Mouse (Mus musculus) left cerebral cortex, adult 11 months (tissue): ENCODE data around the gene Syne4.
A peak's percentile ranks its signal among the peaks of the same experiment; 100 is the strongest.

Source experiments
- DNase-seq: peaks from one replicate; pipeline ENCODE4 v3.0.0; 2022; ENCODE audit warnings: low spot score

Syne4 gene

GRCm38 (mm10) chr7:30328379-30328778, 13.8 kb downstream of the Syne4 start:
- DNase-seq: no peak

GRCm38 (mm10) chr7:30331887-30332286, 17.3 kb downstream of the Syne4 start:
- DNase-seq: peak; percentile 95

GRCm38 (mm10) chr7:30332622-30333259, 18.1 kb downstream of the Syne4 start:
- DNase-seq: no peak

DNA sequence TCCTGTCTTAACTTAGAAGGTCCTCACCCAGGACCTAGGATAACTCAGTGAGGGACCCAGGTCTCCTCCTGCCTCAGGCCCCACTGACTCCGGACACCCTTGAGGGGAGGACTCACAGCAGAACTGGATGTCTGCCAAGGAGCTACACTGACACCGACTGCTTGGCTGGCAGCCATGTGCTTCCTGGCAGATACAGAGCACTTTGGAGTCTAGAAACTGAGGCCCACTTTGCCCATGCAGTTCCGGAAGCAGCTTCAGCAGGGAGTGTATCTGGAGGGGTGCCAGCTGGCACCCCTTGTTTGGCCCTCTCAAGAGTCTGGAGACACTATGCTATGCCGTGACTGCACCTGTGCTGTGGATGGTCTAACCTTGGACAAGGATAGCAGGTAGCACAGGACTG, 18.8 kb downstream of the Syne4 start:
- no peak for DNase-seq

DNA sequence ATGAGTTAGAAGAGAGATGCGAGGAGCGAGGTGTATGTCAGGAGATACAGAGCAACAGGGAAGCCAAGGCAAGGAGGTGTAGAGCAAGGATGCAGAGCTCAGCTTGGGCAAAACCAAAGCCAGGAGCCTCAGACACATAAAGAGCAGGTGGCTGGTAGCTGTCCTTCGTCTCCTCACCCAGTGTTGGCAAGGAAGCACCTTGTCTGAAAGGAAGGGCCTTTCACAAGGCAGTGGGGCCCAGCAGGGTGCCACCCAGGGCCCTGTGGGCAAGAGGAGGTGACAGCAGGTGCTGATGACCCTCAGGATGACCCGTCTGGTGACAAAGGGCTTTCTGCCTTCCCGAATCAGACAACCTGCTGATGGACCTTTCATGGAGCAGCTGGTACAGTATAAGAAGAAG, 20.0 kb downstream of the Syne4 start:
- DNase-seq: no peak

DNA sequence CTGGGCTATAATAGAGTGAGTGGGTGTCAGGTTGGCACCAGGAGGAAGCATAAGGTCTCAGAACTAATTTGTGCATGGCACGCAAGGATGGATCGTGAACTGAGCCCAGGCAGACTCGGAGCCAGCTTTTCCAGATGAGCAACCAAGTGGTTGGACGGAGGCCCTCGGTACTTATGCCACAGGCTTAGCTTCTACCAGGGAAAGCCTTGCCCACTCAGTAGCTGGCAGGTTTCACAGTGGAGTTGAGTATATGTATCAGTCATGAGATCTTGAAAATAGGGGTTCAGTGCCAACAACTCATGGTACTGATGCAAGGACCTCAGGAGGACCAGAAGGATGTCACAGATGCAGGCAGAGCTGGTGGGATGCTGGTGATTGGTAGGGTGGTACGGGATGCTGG, 21.1 kb downstream of the Syne4 start:
- no peak for DNase-seq

GRCm38 (mm10) chr7:30336384-30336783, 21.8 kb downstream of the Syne4 start:
- peak; percentile 78 for DNase-seq

DNA sequence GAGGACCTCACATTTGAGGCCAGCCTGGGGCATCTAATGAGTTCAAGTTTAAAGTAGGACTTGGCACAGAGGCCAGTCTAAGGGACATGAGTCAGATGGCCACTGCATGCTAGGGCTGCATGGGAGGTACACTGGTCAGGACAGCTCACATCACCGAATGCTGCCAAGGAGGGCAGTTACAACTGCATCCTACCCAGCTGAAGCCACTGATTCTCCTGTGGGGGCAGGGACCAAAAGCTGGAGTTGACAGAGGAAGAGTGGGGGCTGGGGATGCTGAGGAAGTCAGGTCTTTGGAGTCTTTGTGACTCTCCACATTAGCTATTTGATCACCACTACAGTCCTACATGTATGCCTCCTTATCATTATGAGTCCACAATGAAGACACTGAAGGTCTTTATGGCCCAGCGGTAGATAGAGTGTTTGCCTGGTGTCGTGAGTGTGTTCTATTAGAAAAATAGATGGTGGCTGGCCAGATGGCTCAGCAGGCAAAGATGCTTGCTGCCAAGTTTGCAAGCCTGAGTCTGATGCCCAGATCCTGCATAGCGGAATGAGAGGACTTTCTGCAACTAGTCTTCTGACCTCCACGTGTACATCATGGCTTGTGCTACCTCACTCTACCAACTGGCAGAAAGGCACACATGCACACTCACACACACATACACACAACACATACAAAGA, 25.0 kb downstream of the Syne4 start:
- no peak for DNase-seq

DNA sequence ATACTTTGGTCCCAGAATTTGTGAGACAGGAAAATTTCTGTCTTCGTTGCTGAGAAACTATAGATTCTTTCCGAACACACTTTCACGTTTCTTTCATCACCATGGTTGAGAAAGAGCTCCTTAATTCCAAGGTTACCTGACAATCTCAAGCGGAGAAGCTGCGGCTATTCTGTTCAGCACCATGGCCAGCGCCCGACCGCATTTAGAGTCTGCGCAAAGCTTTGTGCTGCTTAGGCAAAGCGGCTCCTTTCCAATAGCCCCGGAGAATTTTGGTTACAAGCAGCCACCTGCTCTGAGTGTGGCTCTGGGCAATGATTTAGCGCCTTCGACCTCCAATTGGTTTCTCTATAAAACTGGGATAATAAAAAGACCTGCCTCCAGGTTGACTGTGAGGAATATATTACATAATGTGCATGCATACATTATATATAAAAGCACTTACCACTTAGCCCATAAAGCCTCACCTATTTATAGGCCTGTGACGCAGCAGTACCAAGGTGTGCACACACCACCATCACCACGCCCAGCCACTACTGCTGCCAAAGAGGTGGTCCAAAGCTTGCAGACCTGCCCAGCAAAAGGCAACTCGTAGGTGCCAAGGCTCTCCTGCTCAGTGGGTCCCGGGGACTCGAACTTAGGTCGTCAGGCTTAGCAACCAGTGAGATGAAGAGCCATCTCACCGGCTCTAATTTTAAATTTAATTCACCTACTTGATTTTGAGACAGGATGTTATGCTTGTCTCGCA, 32.2 kb downstream of the Syne4 start:
- DNase-seq: no peak

GRCm38 (mm10) chr7:30347828-30348227, 33.2 kb downstream of the Syne4 start:
- peak; percentile 77 for DNase-seq

- no peak for DNase-seq
These were observed 38.7 kb downstream of the Syne4 start for GRCm38 (mm10) chr7:30353279-30353822.

DNA sequence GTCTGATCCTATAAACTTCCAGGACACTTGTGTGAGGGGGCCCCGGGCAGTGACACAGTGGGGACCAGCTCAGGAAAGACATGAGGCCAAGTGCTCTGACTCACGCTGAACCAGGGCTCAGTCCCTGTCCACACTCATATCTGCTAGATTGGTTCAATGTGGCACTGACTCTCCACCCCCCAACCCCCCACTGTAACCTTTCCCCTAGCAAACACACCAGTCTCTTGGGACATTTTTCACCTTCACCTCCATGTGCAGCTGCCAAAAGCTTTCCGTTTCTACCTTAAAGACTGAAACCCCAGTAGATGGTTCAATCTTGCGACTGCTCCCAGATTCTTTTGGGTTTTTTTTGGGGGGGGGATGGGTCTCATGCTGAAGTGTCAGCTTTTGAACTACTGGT, 39.5 kb downstream of the Syne4 start:
- DNase-seq: no peak

DNA sequence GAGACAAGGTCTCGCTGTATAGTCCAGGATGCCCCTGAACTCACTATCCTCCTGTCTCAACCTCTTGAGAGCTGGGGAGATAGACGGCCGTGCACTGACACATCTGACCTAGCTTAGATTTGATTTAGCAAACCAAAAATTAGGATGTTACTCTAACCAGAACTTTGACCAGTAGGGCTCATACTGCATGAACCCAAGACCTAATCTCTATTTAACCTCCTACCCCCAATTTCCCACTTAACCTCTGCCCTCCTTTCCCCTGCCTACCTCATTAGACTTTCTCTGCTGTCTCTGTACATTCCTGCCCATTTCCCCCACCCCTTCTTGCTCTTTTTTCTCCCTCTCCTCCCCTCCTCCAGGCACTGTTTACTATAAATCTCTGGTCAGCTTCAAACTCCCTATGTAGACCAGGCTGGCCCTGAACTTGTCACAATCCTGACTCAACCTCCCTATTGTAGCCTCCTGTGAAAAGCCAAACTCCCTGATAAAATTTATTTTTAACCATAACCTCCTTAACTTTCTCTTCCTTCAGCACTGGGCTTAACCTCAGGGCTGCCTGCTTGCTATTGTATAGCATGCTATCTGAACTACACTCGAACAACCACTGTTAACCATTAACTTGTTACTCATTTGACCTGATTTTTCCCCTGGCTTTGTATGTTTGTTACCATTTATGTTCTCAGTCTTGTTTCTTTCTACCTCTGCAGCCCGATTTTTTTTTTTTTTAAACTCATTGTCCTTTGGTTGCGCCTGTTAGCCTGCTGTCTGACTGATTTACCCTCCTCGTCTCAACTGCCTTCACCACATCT, 44.0 kb downstream of the Syne4 start:
- no peak for DNase-seq

DNA sequence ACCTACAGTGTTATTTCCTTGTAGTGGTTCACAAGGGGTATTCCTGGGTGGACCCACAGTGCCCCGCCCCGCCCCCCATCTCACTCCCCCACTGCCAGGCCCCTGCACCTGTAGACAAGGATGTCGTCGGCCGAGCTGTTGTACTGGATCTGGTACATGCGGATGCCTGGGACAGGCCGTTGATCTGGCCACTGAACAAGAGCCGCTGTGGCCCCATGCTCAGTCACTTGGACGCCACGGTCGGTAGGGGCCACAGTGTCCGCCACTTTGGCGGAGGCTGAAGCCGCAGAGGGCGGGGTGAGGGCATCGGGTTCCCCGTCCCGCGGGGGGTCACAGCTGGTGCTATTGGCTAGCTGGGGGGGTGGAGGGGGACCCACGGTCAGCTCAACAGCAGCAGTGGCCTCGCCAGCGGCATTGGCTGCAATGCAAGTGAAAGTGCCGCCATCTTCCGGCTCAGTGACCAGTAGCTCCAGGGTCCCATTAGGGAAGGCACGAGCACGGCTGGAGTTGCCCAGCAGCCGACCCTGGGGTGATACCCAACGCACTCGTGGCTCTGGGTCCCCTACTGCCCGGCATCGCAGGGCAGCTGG, 44.8 kb downstream of the Syne4 start:
- DNase-seq: no peak

DNA sequence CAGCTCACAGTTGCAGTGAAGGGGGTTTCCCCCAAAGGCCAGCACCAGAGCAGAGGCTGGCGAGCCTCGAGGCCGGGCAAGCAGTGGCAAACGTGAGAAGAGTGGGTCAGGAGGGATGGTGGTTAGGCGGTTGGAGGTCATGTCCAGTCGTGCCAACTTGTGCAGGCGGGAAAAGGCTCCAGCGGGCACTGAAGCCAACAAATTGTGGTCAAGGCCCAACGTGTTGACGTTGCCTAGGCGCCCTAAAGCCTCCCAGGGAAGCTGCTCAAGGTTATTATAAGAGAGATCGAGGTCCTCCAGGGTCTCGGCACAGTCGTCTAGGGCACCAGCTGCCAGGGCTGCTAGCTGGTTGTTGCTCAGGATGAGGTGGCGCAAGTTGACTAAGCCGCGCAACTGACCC, 45.4 kb downstream of the Syne4 start:
- no peak for DNase-seq

GRCm38 (mm10) chr7:30362652-30363343, 48.2 kb downstream of the Syne4 start, which contains the start of gene Lrfn3:
Lrfn3 (minus strand) TSS chr7:30362772.
- DNase-seq: peak; percentile 59

GRCm38 (mm10) chr7:30363344-30363738, 48.7 kb downstream of the Syne4 start:
- no peak for DNase-seq

- DNase-seq: no peak
These were observed 52.9 kb downstream of the Syne4 start for GRCm38 (mm10) chr7:30367466-30367865.
